Mouse (Mus musculus) gastrocnemius, postnatal 14 days (tissue): ENCODE results near the gene Vmn1r221. TPM values are rescaled to one million over a fixed set of nuclear protein-coding genes. Genes with fewer than 3 reads are reported as not detected.
"Not testable (repeated sequence)": the region's sequence is repeated elsewhere in the genome, so short reads cannot be mapped to it uniquely, and the experiment has no call there.

ENCODE experiments used
- DNase-seq: peaks from one replicate; pipeline ENCODE4 v3.0.0; 2021; ENCODE audit warnings: mixed read lengths
- intact Hi-C: fragments of 180-260 bp; cut with DNase I; formaldehyde crosslinking; loops from one replicate; pipeline ENCODE4 v1.15.1; 2025; ENCODE audit warnings: low total_unique reads
- long read RNA-seq, 2 experiments: library from polyadenylated mRNA; stranded (forward); transcript quantifications; one replicate each; pipeline ENCODE4 v2.0.0; 2021
- total RNA-seq, 2 experiments: library from RNA; stranded (reverse); gene quantifications; 2 replicates each; pipeline ENCODE4 v1.2.3; 2021

Gene Vmn1r221
- total RNA-seq, result not detected
- long read RNA-seq, experiment 1, result 0 reads
- long read RNA-seq, experiment 2, result 0 reads

DNA sequence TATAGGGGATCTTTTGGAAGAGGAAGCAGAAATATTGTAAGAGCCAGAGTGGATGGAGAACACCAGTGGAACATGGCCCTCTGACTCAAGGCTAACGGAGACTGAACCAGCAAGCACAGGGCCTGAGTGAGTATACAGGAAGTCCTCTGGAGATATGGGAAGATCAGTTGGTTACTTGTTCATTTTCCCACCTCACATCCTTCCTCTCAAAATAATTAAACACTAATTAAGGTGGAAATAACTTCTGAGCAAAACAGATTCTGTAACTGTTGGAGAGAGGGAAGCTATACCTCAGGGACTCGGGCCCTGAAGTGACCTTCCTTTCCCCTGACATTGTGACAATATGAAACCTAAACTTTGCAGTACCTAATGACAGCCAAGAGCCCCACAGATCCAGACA is at the start of gene Vmn1r221:
Gene Vmn1r221 (plus strand): TSS at position 301 of the 400 bp plus-strand sequence.
- DNase-seq, intact Hi-C loops: not testable (repeated sequence)

DNA sequence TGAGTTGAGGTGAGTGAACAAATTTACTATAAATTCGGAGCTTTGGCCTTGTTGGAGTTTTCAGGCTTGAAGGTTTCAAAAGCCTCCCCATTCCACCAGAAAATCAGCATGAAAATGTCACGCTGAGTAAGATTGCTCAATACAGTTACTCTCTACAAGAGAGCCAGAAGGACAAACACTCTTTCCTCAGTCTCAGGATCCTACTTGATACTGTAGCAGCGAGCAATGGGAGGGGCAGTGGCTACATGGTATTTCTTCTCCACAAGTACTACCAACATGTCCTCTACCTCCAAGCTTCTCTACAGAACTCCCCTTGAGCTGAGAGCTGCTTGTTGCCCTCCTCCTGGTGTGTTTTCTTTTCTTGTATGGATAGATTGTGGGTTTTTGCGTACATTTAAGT is 47.5 kb upstream of the Vmn1r221 start:
- intact Hi-C loops, DNase-seq: not testable (repeated sequence)

DNA sequence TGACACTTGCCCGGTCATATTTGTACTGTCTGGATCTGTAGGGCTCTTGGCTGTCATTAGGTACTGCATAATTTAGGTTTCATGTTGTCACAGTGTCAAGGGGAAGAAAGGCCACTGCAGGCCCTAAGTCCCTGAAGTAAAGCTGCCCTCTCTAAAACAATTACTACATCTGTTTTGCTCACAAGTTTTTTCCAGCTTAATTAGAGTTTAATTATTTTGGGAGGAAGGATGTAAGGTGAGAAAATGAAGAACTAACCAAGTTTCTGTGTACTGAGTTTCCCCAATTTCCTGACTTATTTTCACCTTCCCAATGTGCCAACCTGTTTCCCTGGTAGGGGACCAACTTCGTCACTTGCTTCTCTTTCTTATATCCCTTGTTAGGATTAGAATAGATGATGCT is 26.1 kb upstream of the Vmn1r221 start, which contains the start of gene Vmn1r220:
Gene Vmn1r220 (minus strand): TSS at position 101 of the 400 bp plus-strand sequence.
- intact Hi-C loops, result no loop called here
- DNase-seq, result no peak

DNA sequence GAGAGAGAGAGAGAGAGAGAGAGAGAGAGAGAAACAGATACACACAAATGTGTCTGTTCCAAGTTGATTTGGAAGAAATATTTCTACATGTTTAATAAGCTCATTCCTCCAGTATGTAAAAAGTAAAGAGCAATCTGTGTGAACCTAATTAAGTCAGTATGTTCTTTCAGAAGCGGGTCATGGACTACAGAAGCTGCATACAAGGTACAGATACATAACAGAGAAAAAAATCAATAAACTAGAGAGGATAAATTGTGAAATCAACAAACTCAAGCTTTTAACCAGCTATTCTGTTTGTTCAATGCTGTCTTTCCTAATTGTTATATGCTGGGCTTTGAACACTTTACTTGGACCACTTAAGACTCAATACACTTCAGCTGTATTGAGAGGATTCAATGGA is 10.0 kb upstream of the Vmn1r221 start:
- DNase-seq, intact Hi-C loops: not testable (repeated sequence)

DNA sequence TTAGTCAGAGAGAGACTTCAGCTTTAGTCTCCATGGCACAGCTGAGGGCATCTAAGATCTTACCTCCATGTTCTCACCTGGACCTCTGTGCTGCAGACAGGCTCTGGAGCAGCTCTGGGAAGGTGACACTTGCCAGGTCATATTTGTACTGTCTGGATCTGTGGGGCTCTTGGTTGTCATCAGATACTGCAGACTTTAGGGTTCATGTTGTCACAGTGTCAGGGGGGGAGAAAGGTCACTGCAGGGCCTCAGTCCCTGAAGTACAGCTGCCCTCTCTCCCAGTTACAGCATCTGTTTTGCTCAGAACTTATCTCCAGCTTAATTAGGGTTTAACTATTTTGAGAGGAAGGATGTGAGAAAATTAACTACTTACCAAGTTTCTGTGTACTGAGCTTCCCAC is 21.9 kb downstream of the Vmn1r221 start, which contains the start of gene Vmn1r222:
Gene Vmn1r222 (minus strand): TSS at position 101 of the 400 bp plus-strand sequence.
- DNase-seq, intact Hi-C loops: not testable (repeated sequence)

DNA sequence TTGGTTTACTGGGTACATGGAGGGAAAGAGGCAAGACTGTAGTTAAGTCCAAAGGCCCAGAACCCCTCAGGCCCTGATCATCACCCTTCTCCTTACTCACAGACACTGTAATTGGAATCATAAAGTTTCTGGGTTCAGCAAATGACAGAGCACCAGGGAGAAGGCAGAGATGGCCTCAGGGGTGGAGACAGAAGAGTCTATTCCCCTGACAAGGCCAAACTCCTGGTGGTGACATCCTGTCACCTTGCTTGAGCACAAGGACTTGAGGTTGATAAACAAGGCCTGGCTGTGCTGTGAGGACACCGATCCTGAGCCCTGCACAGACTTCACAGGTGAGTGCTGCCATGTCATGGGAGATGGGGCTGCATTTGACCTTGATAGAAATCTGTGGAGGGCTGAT is 32.9 kb downstream of the Vmn1r221 start, which contains the start of gene Vmn1r223:
Gene Vmn1r223 (plus strand): TSS at position 301 of the 400 bp plus-strand sequence.
- intact Hi-C loops, DNase-seq: not testable (repeated sequence)

DNA sequence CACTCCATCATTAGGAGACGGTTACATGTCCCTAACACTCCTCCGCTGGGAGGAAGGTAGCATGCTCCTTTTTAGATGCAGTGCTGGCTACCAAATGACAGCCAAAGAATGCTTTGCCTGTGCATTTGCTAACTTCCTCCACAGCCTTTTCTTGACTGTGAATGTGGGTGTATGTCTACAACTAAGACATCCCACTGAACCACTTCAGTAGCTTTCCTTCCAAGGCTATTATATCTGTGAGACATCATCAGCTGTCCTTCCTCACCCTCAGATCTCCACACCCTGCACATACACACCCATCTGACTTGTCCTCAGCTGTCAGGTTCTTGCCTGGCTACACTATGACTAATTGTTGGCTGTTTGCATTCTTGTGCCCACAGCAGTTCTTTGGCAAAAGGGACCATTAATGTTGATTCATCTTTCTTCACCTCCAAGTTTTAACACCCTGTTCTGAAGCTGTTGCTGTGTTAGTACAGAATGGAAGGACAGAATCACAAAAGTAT is 44.7 kb downstream of the Vmn1r221 start:
- no peak for DNase-seq
- intact Hi-C loops, result no loop called here

DNA sequence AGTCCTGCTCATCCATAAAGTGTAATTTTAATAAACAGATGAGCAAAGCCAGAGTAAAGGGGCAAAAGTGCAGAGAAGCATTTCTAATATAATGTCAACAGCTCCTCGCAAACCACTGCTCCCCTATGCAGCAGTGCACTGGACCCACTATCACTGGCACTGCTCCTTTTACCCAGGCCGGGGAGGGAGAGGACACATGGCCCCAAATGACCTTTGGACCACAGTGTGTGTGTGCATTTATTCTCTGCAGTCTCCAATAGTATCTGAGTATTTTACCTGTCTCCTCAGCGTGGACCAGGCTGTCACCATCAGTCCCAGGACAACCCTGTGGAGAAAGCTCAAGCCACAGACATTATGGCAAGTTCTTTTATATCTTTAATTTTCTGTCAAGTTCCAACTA is 54.7 kb downstream of the Vmn1r221 start:
- intact Hi-C loops, DNase-seq: not testable (repeated sequence)

DNA sequence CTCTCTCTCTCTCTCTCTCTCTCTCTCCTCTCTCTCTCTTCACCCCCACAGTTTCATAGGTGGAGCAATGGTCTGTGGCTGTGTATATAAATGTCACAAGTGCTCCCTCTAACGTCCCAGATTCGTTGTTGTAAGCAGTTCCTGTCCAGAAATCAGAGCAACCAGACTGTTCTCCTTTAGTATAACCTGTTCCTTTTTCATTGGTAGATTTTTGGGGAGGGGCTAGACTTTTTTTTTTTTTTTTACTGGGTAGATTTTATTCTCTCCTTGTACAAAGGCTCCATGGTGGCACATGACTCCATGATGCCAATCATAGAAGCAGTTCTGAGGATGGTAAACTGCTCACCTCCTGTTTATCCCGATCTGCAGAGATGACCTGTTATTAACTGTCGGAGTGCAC is 55.2 kb downstream of the Vmn1r221 start:
- intact Hi-C loops, DNase-seq: not testable (repeated sequence)

DNA sequence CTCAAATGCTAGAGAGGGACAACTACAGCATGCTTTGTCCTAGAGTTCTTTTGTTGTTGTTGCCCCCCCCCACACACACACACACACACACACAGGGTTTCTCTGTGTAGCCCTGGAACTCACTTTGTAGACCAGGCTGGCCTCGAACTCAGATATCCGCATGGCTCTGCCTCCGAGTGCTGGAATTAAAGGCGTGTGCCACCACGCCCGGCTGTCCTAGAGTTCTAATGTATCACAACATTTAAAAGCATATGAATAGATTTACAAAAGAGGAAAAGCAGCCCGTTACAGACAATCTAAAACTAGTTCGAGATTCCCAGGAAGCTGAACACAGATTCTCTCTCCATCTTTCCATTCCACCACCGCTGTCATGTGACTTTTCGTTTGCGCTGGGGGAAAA is 55.8 kb downstream of the Vmn1r221 start:
- intact Hi-C loops, result no loop called here
- DNase-seq, result no peak

DNA sequence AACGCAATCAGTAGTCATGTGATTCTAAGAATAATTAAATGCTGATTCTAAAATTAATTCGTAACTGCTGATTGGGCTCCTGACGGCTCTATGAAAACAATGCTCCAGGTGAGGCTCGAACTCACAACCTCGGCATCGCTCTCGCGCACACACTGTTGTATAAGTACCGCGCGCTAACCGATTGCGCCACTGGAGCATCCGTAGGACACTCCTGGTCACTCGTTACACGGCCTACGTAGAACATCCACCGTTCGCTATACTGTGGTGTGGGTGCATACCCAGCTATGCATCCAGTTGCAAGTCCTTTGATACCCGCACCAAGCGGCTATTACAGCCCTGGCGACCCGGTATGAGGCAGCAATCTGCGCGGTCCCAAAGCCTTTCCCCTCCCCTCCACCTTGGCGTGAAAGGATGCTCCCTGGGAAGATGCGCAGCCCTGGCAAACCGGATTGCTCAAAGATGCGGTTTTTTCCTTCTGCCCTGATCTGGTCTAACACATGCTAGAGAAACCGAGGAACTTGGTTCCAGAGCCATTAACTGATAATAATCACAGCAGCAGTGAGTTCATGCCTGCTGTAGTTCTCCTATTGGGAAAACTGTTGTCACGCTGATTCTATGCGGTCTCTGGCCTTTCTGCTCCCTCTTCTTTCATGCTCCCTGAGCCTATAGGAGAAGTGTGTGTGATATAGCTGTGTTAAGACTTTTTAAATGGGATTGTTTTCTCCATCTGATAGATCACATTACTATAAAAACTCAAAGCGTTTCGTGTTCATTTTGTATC is 56.6 kb downstream of the Vmn1r221 start:
- intact Hi-C loops, result no loop called here
- DNase-seq, result no peak

Other genes starting within 250 kb of the Vmn1r221 start
- not detected for gene Vmn1r213, start 206.5 kb upstream of the Vmn1r221 start, total RNA-seq
- gene Vmn1r214, start 183.7 kb upstream of the Vmn1r221 start, total RNA-seq, result not detected
- not detected for gene Vmn1r215, start 146.1 kb upstream of the Vmn1r221 start, total RNA-seq
- gene Vmn1r217, start 95.9 kb upstream of the Vmn1r221 start, total RNA-seq, result not detected
- not detected for gene Vmn1r218, start 81.0 kb upstream of the Vmn1r221 start, total RNA-seq
- not detected for gene Vmn1r219, start 54.8 kb upstream of the Vmn1r221 start, total RNA-seq
- not detected for gene Vmn1r220, start 26.2 kb upstream of the Vmn1r221 start, total RNA-seq
- not detected for gene Vmn1r222, start 21.8 kb downstream of the Vmn1r221 start, total RNA-seq
- not detected for gene Vmn1r223, start 33.0 kb downstream of the Vmn1r221 start, total RNA-seq
- gene Zfp322a, start 155.1 kb downstream of the Vmn1r221 start, total RNA-seq, result 10 to 100 TPM; 11.5 TPM
- gene Abt1, start 209.7 kb downstream of the Vmn1r221 start, total RNA-seq, result 1 to 10 TPM; 4.5 to 4.7 TPM